Mouse (Mus musculus) kidney, adult 2 months (tissue): ENCODE data around the gene Pepd. TPM values are rescaled to one million over a fixed set of nuclear protein-coding genes. Genes with fewer than 3 reads are reported as not detected.

Experiments
- DNase-seq: peaks from one replicate; pipeline ENCODE4 v3.0.0; 2021
- H3K27ac ChIP-seq: fragments of 200-500 bp; 2 replicates; pipeline ENCODE4 v1.5.1; 2012; ENCODE audit warnings: low read depth, low read length, control low read depth, inconsistent platforms; ENCODE audit not compliant: insufficient read depth
- H3K27me3 ChIP-seq: fragments of 200-500 bp; replicated peaks from 2 replicates; pipeline ENCODE4 v1.6.1; 2012; ENCODE audit warnings: mild to moderate bottlenecking, moderate library complexity, low read length, inconsistent platforms; ENCODE audit not compliant: control insufficient read depth, insufficient read depth
- H3K36me3 ChIP-seq: fragments of 200-500 bp; 2 replicates; pipeline ENCODE4 v1.6.1; 2012; ENCODE audit warnings: mild to moderate bottlenecking, moderate library complexity, low read length, inconsistent platforms; ENCODE audit not compliant: control insufficient read depth, insufficient read depth
- H3K4me1 ChIP-seq: fragments of 200-500 bp; 2 replicates; pipeline ENCODE4 v1.6.1; 2011; ENCODE audit warnings: low read length; ENCODE audit not compliant: control insufficient read depth, insufficient read depth
- H3K4me3 ChIP-seq: fragments of 200-500 bp; 2 replicates; pipeline ENCODE4 v1.5.1; 2011; ENCODE audit warnings: mild to moderate bottlenecking, low read depth, low read length, control low read depth; ENCODE audit not compliant: insufficient read depth
- CTCF ChIP-seq: fragments of 200-500 bp; conservative IDR thresholded peaks from 2 replicates; pipeline ENCODE4 v1.5.1; 2011; ENCODE audit warnings: low read depth, mild to moderate bottlenecking, control low read depth, low read length, moderate library complexity, mixed read lengths; ENCODE audit not compliant: insufficient read depth, insufficient read length
- POLR2A ChIP-seq: fragments of 200-500 bp; IDR thresholded peaks from one replicate; pipeline ENCODE4 v1.6.1; 2011; ENCODE audit warnings: low read depth, low read length, control low read depth
- WGBS: fragments of 180-500 bp; shearing (Covaris S2); methylation state at CpG from one replicate; pipeline ENCODE4 v1.1.7; 2018; 5-methylcytosine and 5-hydroxymethylcytosine counted together
- polyA plus RNA-seq: library from polyadenylated mRNA; depleted of rRNA; stranded (reverse); fragments of >200 nt; gene quantifications from 2 replicates; pipeline ENCODE4 v1.2.3, GENCODE M21; 2012

Gene Pepd
- polyA plus RNA-seq, 1 experiment = 299 TPM

- H3K4me3 ChIP-seq = no peak overlapping the region
- H3K36me3 ChIP-seq = no peaks in the 10 kb centered on the region
- TF ChIP-seq CTCF (no peak), POLR2A (no peak)
- no peaks in the 10 kb centered on the region for H3K4me1 ChIP-seq
- 52% methylated on average over 7 of the region's 7 CpGs for WGBS
- DNase-seq = no peak
- no peak overlapping the region for H3K27ac ChIP-seq
- no peaks in the 10 kb centered on the region for H3K27me3 ChIP-seq
Observed at GRCm38 (mm10) chr7:34930263-34930757, 18.1 kb downstream of the Pepd start.

GRCm38 (mm10) chr7:34932631-34933030 is 20.5 kb downstream of the Pepd start:
- Histone ChIP-seq H3K27ac (no peak overlapping the region), H3K27me3 (no peaks in the 10 kb centered on the region), H3K36me3 (0 out of 2 replicates have a peak, but pooled peaks cover 2% of the 10 kb centered on the region), H3K4me1 (no peaks in the 10 kb centered on the region), H3K4me3 (no peak overlapping the region)
- DNase-seq = no peak
- 88% methylated on average over 8 of the region's 8 CpGs for WGBS
- TF ChIP-seq POLR2A = no peak
- no peak for TF ChIP-seq CTCF

- 64% methylated on average over 3 of the region's 3 CpGs for WGBS
- no peak for DNase-seq
- Histone ChIP-seq H3K4me1 (no peaks in the 10 kb centered on the region), H3K4me3 (no peak overlapping the region), H3K36me3 (0 out of 2 replicates have a peak, but pooled peaks cover 2% of the 10 kb centered on the region), H3K27me3 (no peaks in the 10 kb centered on the region), H3K27ac (no peak overlapping the region)
- TF ChIP-seq POLR2A = no peak
- TF ChIP-seq CTCF = no peak
Observed at GRCm38 (mm10) chr7:34933142-34933541, 21.0 kb downstream of the Pepd start.

GRCm38 (mm10) chr7:34936347-34936746 is 24.2 kb downstream of the Pepd start:
- no peak overlapping the region for H3K4me3 ChIP-seq
- H3K27me3 ChIP-seq = no peaks in the 10 kb centered on the region
- H3K27ac ChIP-seq = no peak overlapping the region
- peaks cover 7% of the 10 kb centered on the region for H3K4me1 ChIP-seq
- no peak for TF ChIP-seq CTCF
- TF ChIP-seq POLR2A = no peak
- 0 out of 2 replicates have a peak, but pooled peaks cover 2% of the 10 kb centered on the region for H3K36me3 ChIP-seq
- DNase-seq = no peak
- WGBS = 94% methylated on average over 2 of the region's 2 CpGs

- Histone ChIP-seq H3K4me1 (peaks cover 7% of the 10 kb centered on the region), H3K27ac (no peak overlapping the region), H3K4me3 (no peak overlapping the region), H3K27me3 (no peaks in the 10 kb centered on the region), H3K36me3 (0 out of 2 replicates have a peak, but pooled peaks cover 2% of the 10 kb centered on the region)
- no peak for TF ChIP-seq CTCF
- no peak for TF ChIP-seq POLR2A
- WGBS = 67% methylated on average over 7 of the region's 7 CpGs
- DNase-seq = no peak
Observed at GRCm38 (mm10) chr7:34938636-34939261, 26.6 kb downstream of the Pepd start.

GRCm38 (mm10) chr7:34939262-34939951 is 27.2 kb downstream of the Pepd start:
- Histone ChIP-seq H3K36me3 (0 out of 2 replicates have a peak, but pooled peaks cover 2% of the 10 kb centered on the region), H3K27me3 (no peaks in the 10 kb centered on the region), H3K4me1 (peaks cover 7% of the 10 kb centered on the region), H3K4me3 (no peak overlapping the region), H3K27ac (no peak overlapping the region)
- TF ChIP-seq POLR2A (no peak), CTCF (no peak)
- WGBS = 47% methylated on average over 14 of the region's 14 CpGs
- peak; percentile 82 for DNase-seq

GRCm38 (mm10) chr7:34939952-34940312 is 27.8 kb downstream of the Pepd start:
- Histone ChIP-seq H3K27ac (no peak overlapping the region), H3K4me3 (no peak overlapping the region), H3K4me1 (peaks cover 7% of the 10 kb centered on the region), H3K27me3 (no peaks in the 10 kb centered on the region), H3K36me3 (0 out of 2 replicates have a peak, but pooled peaks cover 2% of the 10 kb centered on the region)
- 80% methylated on average over 7 of the region's 7 CpGs for WGBS
- no peak for DNase-seq
- TF ChIP-seq POLR2A (no peak), CTCF (no peak)
